Mouse (Mus musculus) heart, adult 18-20 months (tissue): Measurements from ENCODE around the gene Clasrp. TPM values are rescaled to one million over a fixed set of nuclear protein-coding genes. Genes with fewer than 3 reads are reported as not detected.
A peak's percentile ranks its signal among the peaks of the same experiment; 100 is the strongest.
"Not testable (repeated sequence)": the region's sequence is repeated elsewhere in the genome, so short reads cannot be mapped to it uniquely, and the experiment has no call there.

Experiments
- DNase-seq, 2 experiments: peaks; one replicate each; pipeline ENCODE4 v3.0.0; 2021 to 2022; ENCODE audit warnings: mixed read lengths in 1 of 2
- total RNA-seq, 2 experiments: library from RNA; stranded (reverse); gene quantifications; 2 replicates each; pipeline ENCODE4 v1.2.3; 2021

Clasrp gene
- total RNA-seq, 2 experiments from 2014 or later, result 10.5 to 15.6 TPM

DNA sequence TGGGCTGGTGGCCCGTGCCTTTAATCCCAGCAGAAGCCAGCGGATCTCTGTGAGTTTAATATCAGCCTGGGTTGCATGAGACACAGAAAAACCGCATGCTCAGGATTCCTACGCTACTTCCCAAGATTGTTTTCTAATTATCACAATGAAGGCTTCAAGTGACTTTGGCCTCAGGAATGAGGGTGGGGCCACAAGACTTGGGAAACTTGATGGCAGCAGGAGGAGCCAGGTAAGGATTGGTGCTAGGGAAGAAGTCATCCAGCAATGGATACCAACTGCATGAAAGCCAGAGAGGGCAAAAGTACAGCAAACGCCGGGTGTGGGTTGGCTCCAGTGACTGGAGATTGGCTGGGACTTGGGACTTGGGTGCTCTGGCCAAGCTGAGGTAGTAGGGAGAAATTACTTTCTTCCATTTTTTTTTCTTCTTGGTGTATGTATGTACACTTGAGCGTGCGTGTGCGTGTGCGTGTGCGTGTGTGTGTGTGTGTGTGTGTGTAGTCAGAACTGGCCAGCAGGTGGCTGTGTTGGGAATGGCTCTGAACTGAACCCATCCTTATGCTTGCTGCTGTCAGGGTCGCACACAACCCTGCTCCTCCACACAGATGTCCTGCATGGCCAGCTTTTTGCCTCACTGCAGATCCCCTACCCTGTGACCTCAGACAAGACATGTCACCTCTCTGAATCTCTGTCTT lies 5.5 kb upstream of the Clasrp start:
- DNase-seq, result no peak

GRCm38 (mm10) chr7:19607291-19607690 lies 3.0 kb upstream of the Clasrp start:
- DNase-seq, result no peak

- not testable (repeated sequence) for DNase-seq
Observed at GRCm38 (mm10) chr7:19604606-19605214, 424 bp upstream of the Clasrp start.

GRCm38 (mm10) chr7:19603055-19603454 lies 1.2 kb downstream of the Clasrp start:
- no peak for DNase-seq

- no peak for DNase-seq
Observed at GRCm38 (mm10) chr7:19600562-19600961, 3.7 kb downstream of the Clasrp start.

GRCm38 (mm10) chr7:19593061-19593730 lies 11.1 kb downstream of the Clasrp start:
- DNase-seq, result no peak

DNA sequence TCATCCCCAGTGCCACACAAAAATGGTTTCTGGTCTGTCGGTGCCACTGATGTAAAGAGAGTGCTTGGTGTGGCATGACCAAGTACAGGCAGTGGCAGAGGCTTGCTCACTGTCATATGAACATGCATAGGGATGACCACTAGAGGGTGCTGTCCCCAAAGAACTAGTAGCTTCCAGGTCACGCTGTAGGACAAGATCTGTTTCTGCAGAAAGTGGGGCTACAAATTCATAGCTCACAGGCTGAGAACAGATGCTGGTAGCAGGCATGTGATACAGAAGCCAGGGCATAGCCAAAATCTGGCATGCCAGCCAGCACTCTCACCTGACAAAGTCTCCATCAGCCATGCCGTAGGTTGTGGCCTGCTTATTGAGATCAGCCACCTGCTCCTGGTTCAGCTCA lies 14.4 kb downstream of the Clasrp start:
- DNase-seq, result peak; percentile 68 to 85

- DNase-seq, result peak; percentile 22 to 46
Observed at GRCm38 (mm10) chr7:19589207-19589606, 15.1 kb downstream of the Clasrp start.

DNA sequence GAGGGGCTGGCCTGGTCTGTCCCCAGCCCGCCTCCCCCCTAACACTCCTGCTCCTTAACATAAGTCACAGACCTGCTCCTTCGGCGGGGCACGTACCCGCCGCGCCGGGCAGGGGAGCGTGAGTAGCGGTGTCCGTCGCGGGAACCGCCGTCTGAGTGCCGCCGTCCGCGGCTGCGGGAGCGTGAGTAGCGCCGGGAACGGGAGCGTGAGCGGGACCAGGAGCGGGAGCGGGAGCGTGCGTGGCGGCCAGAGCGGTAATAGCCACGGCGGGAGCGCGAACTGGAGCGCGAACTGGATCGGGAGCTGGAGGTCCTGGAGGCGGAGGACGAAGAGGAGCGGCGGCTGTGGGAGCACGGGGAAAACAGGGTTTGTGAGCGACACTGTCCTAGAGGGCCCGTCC lies 18.0 kb downstream of the Clasrp start:
- no peak for DNase-seq

DNA sequence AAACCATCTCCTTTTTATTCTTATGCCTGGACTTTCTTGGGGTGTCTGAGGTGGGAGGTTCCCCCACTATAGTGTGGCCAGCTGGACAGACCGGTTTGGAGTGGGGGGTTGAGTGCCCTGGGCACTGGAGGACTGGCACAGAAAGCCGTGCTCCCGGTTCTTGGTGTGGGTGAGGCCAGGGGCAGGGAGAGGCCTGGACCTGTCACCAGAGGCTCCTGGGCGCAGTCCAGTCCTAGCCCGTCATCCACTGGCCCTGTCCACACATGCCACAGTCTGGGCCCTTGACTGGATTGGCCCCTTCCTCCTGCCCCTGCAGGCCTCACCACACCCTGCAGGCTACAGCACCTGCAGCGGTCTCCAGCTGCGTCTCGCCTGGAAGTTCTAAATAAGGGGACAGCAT lies 23.7 kb downstream of the Clasrp start:
- no peak for DNase-seq

DNA sequence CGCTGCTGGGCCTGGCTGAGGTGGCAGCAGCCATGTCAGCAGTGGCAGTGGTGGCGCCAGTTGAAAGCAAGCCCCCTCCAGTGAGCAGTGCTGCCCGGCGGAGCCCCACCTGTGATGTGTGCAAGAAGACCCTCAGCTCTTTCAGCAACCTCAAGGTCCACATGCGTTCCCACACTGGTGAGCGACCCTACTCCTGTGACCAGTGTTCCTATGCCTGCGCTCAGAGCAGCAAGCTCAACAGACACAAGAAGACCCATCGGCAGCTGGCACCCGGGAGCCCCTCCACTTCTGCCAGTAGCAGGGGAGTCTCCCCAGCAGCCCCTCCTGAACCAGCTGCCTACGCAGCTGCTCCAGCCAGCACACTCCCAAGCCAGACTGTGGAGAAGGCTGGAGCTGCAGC lies 24.5 kb downstream of the Clasrp start:
- no peak for DNase-seq

DNA sequence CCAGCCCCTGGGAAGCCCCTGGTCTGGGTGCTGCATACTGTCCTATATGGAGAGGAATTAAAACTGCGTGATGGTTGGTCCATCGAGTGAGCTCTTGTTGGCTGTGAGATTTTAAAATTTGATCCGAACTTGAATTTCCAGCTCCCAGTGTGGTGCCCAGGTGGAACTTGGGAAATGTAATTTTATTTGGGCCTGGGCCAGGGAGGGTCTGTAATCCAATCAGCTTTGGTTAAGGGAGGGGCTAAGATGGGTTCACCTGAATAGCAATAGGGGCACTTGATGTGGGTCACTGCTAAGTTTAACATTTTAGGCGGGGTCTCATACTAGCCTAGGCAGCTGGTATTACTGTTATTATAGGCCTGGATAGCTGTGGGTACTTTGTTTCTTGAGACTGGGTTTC lies 25.9 kb downstream of the Clasrp start:
- no peak for DNase-seq

GRCm38 (mm10) chr7:19577877-19578414 lies 26.3 kb downstream of the Clasrp start:
- peak; percentile 23 to 44 for DNase-seq

- peak; percentile 35 to 40 for DNase-seq
Observed at GRCm38 (mm10) chr7:19577141-19577852, 27.0 kb downstream of the Clasrp start, which contains the start of the genes Zfp296 and Gemin7. Gene Zfp296, plus strand, starts transcription at chr7:19577287. Gene Gemin7, minus strand, starts transcription at chr7:19577595.

GRCm38 (mm10) chr7:19575559-19575958 lies 28.7 kb downstream of the Clasrp start:
- DNase-seq, result no peak

GRCm38 (mm10) chr7:19573776-19574140 lies 30.5 kb downstream of the Clasrp start:
- DNase-seq, result no peak

DNA sequence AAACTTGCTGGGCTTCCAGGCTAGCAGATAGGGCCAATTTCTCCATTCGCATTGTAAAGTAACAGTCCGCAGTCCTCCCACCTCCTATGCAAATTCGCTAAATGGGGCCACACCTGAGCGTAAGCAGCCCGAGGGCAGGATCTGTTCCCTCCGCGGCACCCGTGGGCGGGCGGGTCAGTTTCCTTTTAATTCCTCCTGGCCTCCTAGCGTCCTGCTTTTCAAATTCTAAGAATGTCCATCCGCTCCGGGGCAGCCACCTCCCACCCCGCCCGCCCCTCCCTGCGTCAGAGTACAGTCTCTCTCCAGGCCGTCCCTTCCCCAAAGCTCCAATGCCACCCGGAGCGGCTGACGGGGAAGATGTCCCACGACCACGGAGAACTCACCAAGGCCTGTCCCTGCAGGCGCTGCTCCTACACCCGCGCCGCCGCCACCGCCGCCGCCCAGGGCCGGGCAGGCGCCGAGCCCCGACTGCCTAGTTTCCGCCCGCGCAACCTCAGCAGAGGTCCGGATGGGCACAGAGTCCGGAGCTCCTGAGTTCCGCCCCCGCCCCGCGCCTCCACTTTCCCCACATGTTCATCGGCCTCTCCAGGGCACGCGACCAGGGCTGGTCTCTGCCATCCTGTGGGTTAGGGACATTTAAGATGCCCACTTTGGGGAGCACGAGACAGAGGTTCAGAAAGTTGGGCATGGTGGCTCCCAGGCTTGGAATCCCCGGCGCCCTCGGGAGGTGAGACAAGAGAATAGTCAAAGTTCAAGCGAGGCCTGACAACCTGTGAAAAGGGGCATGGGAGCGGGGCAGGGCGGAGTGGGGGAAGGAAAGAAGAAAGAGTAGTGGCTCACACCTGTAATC lies 31.1 kb downstream of the Clasrp start:
- peak; percentile 84 to 89 for DNase-seq

- no peak for DNase-seq
Observed at GRCm38 (mm10) chr7:19569647-19570046, 34.6 kb downstream of the Clasrp start.

GRCm38 (mm10) chr7:19567426-19567825 lies 36.9 kb downstream of the Clasrp start:
- DNase-seq, result no peak

- DNase-seq, result no peak
Observed at GRCm38 (mm10) chr7:19565803-19566202, 38.5 kb downstream of the Clasrp start.

DNA sequence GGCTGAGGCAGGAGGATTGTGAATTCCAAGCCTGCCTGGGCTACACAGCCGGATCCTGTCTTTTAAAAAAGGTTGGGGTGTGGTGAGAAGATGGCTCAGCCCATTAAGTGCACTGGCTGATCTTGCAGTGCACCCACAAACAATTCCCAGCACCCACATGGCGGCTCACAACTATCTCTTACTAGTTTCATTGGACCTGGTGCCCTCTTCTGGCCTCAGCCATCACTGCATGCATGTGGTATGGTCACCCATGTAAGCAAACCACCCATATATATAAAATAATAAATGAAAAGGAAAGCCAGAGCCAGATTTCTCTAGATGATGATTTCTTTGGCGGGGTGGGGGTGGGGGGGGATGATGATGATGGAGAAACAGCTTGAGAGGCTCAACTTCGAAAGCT lies 39.8 kb downstream of the Clasrp start:
- no peak for DNase-seq

GRCm38 (mm10) chr7:19563884-19564283 lies 40.4 kb downstream of the Clasrp start:
- DNase-seq, result no peak
